Mouse (Mus musculus) forebrain, embryonic 14.5 days (tissue): ENCODE results near the gene Syngr1. TPM values are rescaled to one million over a fixed set of nuclear protein-coding genes. Genes with fewer than 3 reads are reported as not detected.
A peak's percentile ranks its signal among the peaks of the same experiment; 100 is the strongest.

ENCODE experiments used
- ATAC-seq: fragments of 200-750 bp; cut with Nextera tagmentation; 2 replicates; pipeline ENCODE4 v1.8.0; 2017; ENCODE audit warnings: mild to moderate bottlenecking, moderate library complexity
- DNase-seq: peaks from one replicate; pipeline ENCODE4 v3.0.0-alpha.2; 2015; ENCODE audit warnings: low spot score
- H3K27ac ChIP-seq: fragments of 300-500 bp; sonication (generic); 2 replicates; pipeline ENCODE4 v1.5.1; 2014; ENCODE audit warnings: low read depth, mild to moderate bottlenecking, control low read depth, low read length, moderate library complexity
- H3K27me3 ChIP-seq: fragments of 300-500 bp; sonication (generic); replicated peaks from 2 replicates; pipeline ENCODE4 v1.6.1; 2014; ENCODE audit warnings: low read length, control low read depth, mixed read lengths; ENCODE audit not compliant: control insufficient read depth, insufficient read depth
- H3K36me3 ChIP-seq: fragments of 300-500 bp; sonication (generic); 2 replicates; pipeline ENCODE4 v1.6.1; 2014; ENCODE audit warnings: low read length, control low read depth; ENCODE audit not compliant: control insufficient read depth, insufficient read depth
- H3K4me1 ChIP-seq: fragments of 300-500 bp; sonication (generic); 2 replicates; pipeline ENCODE4 v1.6.1; 2014; ENCODE audit warnings: antibody characterized with exemption, low read length, control low read depth; ENCODE audit not compliant: control insufficient read depth, insufficient read depth
- H3K4me2 ChIP-seq: fragments of 300-500 bp; sonication (generic); 2 replicates; pipeline ENCODE4 v1.6.1; 2014; ENCODE audit warnings: mild to moderate bottlenecking, control low read depth, low read length
- H3K4me3 ChIP-seq: fragments of 300-500 bp; sonication (generic); 2 replicates; pipeline ENCODE4 v1.5.1; 2014; ENCODE audit warnings: low read depth, low read length, control low read depth
- H3K9ac ChIP-seq: fragments of 300-500 bp; sonication (generic); 2 replicates; pipeline ENCODE4 v1.6.1; 2014; ENCODE audit warnings: mild to moderate bottlenecking, low read length, control low read depth, moderate library complexity
- H3K9me3 ChIP-seq: fragments of 300-500 bp; sonication (generic); replicated peaks from 2 replicates; pipeline ENCODE4 v1.6.1; 2016; ENCODE audit warnings: low read length, control low read depth, mixed read lengths; ENCODE audit not compliant: control insufficient read depth
- WGBS: fragments of 180-500 bp; shearing (Covaris S2); extraction: QIAGEN DNeasy Blood & Tissue Kit; methylation state at CpG from one replicate; pipeline ENCODE4 v1.1.7; 2014; 5-methylcytosine and 5-hydroxymethylcytosine counted together
- microRNA-seq: library from miRNA; unstranded; fragments of <30 nt; microRNA quantifications from one replicate; pipeline ENCODE4, GENCODE M21; 2016
- polyA plus RNA-seq: library from polyadenylated mRNA; unstranded; fragments of >200 nt; fragmentation: Nextera tagmentation; extraction: Ambion mirVana; gene quantifications from 2 replicates; pipeline ENCODE4 v1.2.1, GENCODE M21; 2014

Gene Syngr1
- polyA plus RNA-seq, 1 experiment from 2014 or later: 28.8 TPM

GRCm38 (mm10) chr15:80160726-80161125 lies 69.6 kb downstream of the Syngr1 start:
- Histone ChIP-seq H3K27ac (no peak overlapping the region), H3K9me3 (no peaks in the 10 kb centered on the region), H3K36me3 (peaks cover 68% of the 10 kb centered on the region), H3K4me1 (no peaks in the 10 kb centered on the region), H3K9ac (no peak overlapping the region), H3K4me2 (no peak overlapping the region), H3K4me3 (no peak overlapping the region), H3K27me3 (no peaks in the 10 kb centered on the region)
- WGBS: 88% methylated on average over 4 of the region's 4 CpGs
- ATAC-seq (no peak), DNase-seq (no peak)

- Histone ChIP-seq H3K4me1 (no peaks in the 10 kb centered on the region), H3K36me3 (peaks cover 63% of the 10 kb centered on the region), H3K4me2 (no peak overlapping the region), H3K9me3 (no peaks in the 10 kb centered on the region), H3K4me3 (no peak overlapping the region), H3K27ac (no peak overlapping the region), H3K27me3 (no peaks in the 10 kb centered on the region), H3K9ac (no peak overlapping the region)
- no peak for ATAC-seq
- DNase-seq: no peak
- WGBS: 89% methylated on average over 3 of the region's 3 CpGs
Measured at GRCm38 (mm10) chr15:80161199-80161598, 70.1 kb downstream of the Syngr1 start.

- no peak for ATAC-seq
- Histone ChIP-seq H3K4me1 (no peaks in the 10 kb centered on the region), H3K9ac (no peak overlapping the region), H3K4me3 (no peak overlapping the region), H3K4me2 (no peak overlapping the region), H3K9me3 (no peaks in the 10 kb centered on the region), H3K27me3 (no peaks in the 10 kb centered on the region), H3K36me3 (peaks cover 52% of the 10 kb centered on the region), H3K27ac (no peak overlapping the region)
- no peak for DNase-seq
- WGBS: 95% methylated on average over 4 of the region's 4 CpGs
Measured at GRCm38 (mm10) chr15:80162401-80162964, 71.3 kb downstream of the Syngr1 start.

- H3K9ac ChIP-seq: no peak overlapping the region
- WGBS: 79% methylated on average over 11 of the region's 11 CpGs
- H3K4me2 ChIP-seq: no peak overlapping the region
- DNase-seq (no peak), ATAC-seq (no peak)
- H3K9me3 ChIP-seq: no peaks in the 10 kb centered on the region
- H3K4me3 ChIP-seq: no peak overlapping the region
- H3K27me3 ChIP-seq: no peaks in the 10 kb centered on the region
- no peak overlapping the region for H3K27ac ChIP-seq
- H3K4me1 ChIP-seq: no peaks in the 10 kb centered on the region
- H3K36me3 ChIP-seq: peaks cover 44% of the 10 kb centered on the region
Measured at GRCm38 (mm10) chr15:80163274-80163673, 72.1 kb downstream of the Syngr1 start.

GRCm38 (mm10) chr15:80163716-80164115 lies 72.6 kb downstream of the Syngr1 start:
- Histone ChIP-seq H3K4me2 (no peak overlapping the region), H3K4me1 (no peaks in the 10 kb centered on the region), H3K27me3 (no peaks in the 10 kb centered on the region), H3K27ac (no peak overlapping the region), H3K36me3 (peaks cover 40% of the 10 kb centered on the region), H3K9me3 (no peaks in the 10 kb centered on the region), H3K4me3 (no peak overlapping the region), H3K9ac (no peak overlapping the region)
- ATAC-seq (no peak), DNase-seq (no peak)
- 92% methylated on average over 4 of the region's 4 CpGs for WGBS

GRCm38 (mm10) chr15:80165396-80165795 lies 74.3 kb downstream of the Syngr1 start:
- no peak overlapping the region for H3K4me2 ChIP-seq
- WGBS: 53% methylated on average over 5 of the region's 5 CpGs
- H3K4me3 ChIP-seq: no peak overlapping the region

More at GRCm38 (mm10) chr15:80165396-80165795, 74.3 kb downstream of the Syngr1 start:
- Histone ChIP-seq H3K27me3 (no peaks in the 10 kb centered on the region), H3K4me1 (no peaks in the 10 kb centered on the region), H3K36me3 (peaks cover 23% of the 10 kb centered on the region), H3K27ac (no peak overlapping the region), H3K9ac (no peak overlapping the region), H3K9me3 (no peaks in the 10 kb centered on the region)
- ATAC-seq (no peak), DNase-seq (no peak)

Small RNA genes lying within 50 kb of the gene (microRNA-seq; reads per million reads assigned to microRNA genes)
- 46.6 reads per million, percentile 48 among the genes with 10 or more reads in this experiment for gene Snord43

Other genes starting within 250 kb of the Syngr1 start
- 4.8 and 5.6 TPM in 2 replicates for gene Apobec3, start 199.7 kb upstream of the Syngr1 start, polyA plus RNA-seq
- gene Cbx7, start 120.2 kb upstream of the Syngr1 start, polyA plus RNA-seq: 1.6 and 2.1 TPM in 2 replicates
- gene Pdgfb, start 76.4 kb upstream of the Syngr1 start, polyA plus RNA-seq: 2.7 and 3.4 TPM in 2 replicates
- gene Rpl3, start 534 bp downstream of the Syngr1 start, polyA plus RNA-seq: 768 and 902 TPM in 2 replicates
- gene Tab1, start 41.8 kb downstream of the Syngr1 start, polyA plus RNA-seq: 33.1 and 36.6 TPM in 2 replicates
- 11.7 and 12.5 TPM in 2 replicates for gene Mgat3, start 82.4 kb downstream of the Syngr1 start, polyA plus RNA-seq
- 28.3 and 37.0 TPM in 2 replicates for gene Mief1, start 142.7 kb downstream of the Syngr1 start, polyA plus RNA-seq
- gene AC140267.1, start 144.5 kb downstream of the Syngr1 start, polyA plus RNA-seq: not detected in 2 replicates
- gene Atf4, start 163.8 kb downstream of the Syngr1 start, polyA plus RNA-seq: 133 and 140 TPM in 2 replicates
- 71.1 and 78.0 TPM in 2 replicates for gene Rps19bp1, start 173.0 kb downstream of the Syngr1 start, polyA plus RNA-seq
- 0.46 and 0.51 TPM in 2 replicates for gene Cacna1i, start 195.9 kb downstream of the Syngr1 start, polyA plus RNA-seq